Mouse (Mus musculus) spleen, postnatal 10 days (tissue): ENCODE data around the gene Slc7a8.

Experiments used
- DNase-seq, 2 experiments: peaks; one replicate each; pipeline ENCODE4 v3.0.0; 2021 to 2022; ENCODE audit warnings: low spot score in 2 of 2

Slc7a8 gene

DNA sequence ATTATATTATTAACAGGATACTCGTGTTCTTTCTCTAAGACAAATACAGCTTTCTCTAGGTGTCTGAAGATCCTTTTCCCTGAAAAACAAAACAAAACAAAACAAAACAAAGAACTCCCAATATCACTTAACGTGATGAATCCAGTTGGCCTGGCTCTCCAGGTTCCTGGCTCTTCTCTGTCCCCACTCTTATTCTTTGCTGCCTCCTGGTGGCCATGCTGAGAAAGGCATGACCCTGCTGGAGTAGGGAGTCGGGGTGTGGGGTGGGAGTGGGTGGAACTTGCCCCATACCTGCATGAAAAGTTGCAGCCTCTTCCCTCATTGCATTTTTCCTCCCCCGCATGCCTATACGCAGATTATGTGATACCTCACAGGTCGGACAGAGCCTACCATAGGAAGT, 80.4 kb downstream of the Slc7a8 start:
- DNase-seq: peak; percentile 83 to 91

DNA sequence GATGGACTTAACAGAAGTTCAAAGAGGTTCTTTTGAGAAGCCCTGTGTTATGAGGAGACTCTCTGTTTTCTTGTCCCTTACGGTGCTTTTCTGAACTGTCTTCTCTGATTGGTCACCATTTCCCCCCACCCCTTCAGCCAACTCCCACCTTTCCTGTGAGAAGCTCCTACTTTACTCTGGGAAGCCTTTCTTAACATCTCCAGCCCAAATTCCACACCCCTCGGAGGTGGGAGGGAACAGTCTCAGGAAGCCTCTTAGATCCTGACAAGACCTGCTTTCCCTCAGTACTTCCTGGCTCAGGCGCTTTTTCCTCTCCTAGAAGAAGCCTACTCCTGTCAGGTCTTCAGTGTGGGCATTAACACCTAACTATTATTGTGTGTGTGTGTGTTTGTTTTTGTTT, 82.2 kb downstream of the Slc7a8 start:
- DNase-seq: no peak

GRCm38 (mm10) chr14:54698733-54699132, 83.0 kb downstream of the Slc7a8 start, which contains the start of gene Gm29776:
Gm29776 (minus strand) TSS chr14:54698833.
- DNase-seq: no peak

- DNase-seq: no peak
These were observed 85.0 kb downstream of the Slc7a8 start for GRCm38 (mm10) chr14:54696752-54697151.

GRCm38 (mm10) chr14:54695042-54695441, 86.7 kb downstream of the Slc7a8 start:
- no peak for DNase-seq

DNA sequence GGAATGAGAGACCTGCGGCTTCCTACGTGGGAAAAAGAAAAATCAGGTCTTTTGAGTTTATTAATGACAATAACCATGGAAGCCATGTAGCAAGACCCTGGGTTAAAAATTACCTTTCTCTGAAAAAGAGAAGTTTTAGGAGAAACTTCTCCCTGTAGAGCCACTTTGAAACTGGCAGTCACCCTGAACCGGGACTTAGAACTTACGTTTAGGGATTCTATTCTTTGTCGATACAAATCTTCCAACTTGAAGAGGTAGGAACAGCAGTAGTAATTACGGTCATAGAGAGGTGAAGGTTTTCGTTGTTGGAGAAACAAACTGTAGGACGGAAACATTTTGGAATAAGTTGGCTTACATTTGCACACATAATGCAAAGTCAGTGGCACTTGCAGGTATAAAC, 94.5 kb downstream of the Slc7a8 start:
- no peak for DNase-seq

GRCm38 (mm10) chr14:54686522-54687143, 95.1 kb downstream of the Slc7a8 start, which contains the start of gene Acin1:
Acin1 (minus strand) TSS chr14:54686931.
- peak; percentile 100 for DNase-seq

DNA sequence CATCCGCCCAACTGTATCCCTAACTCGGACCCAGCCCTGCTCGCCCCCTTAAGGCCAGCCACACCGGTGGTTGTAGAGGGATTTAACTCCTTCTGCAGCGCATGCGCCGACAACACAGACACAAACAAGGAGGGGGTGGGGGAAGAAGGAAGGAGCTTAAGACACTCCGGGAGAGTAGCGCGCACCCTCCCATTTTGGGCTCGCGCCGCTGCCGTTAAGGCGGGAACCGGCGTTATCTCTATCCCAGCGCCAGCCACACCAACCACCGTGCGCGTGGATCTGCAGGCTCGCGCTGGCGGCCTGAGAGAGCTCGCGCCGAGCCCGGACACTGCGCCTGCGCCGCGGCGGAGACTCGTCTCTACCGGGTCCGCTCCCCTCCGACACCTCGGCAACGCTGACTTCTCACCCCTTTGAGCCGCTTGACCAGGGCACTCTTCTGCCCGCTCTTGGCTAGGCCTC, 95.7 kb downstream of the Slc7a8 start, which contains the start of gene 1700123O20Rik:
TSS of gene 1700123O20Rik (plus strand) at position 154 of the 459 bp plus-strand sequence.
- peak in 1 of 2 experiments; percentile 88 for DNase-seq

- no peak for DNase-seq
These were observed 96.3 kb downstream of the Slc7a8 start for GRCm38 (mm10) chr14:54685471-54685870.

DNA sequence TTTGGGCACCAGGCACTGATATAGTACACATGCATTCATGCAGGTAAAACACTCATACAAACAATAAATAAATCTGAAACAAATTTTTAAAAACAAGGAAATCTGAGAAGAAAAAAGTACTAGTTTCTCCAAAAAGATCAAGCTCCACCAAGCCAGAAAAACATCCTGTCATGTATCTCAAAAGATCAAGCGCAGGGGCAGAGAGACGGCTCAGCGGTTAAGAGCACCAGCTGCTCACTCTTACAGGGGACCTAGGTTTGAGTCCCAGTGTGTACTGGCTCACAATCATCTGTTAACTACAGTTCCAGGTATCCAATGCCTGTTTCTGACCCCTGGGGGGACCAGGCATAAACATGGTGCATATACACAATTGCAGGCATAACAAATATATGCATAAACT, 99.3 kb downstream of the Slc7a8 start:
- no peak for DNase-seq

- DNase-seq: no peak
These were observed 103.0 kb downstream of the Slc7a8 start for GRCm38 (mm10) chr14:54678657-54679304.

GRCm38 (mm10) chr14:54676290-54676689, 105.5 kb downstream of the Slc7a8 start:
- DNase-seq: no peak

GRCm38 (mm10) chr14:54674317-54674716, 107.4 kb downstream of the Slc7a8 start:
- DNase-seq: no peak
